Mouse (Mus musculus) brain, adult 2 months (tissue): ENCODE measurements around the gene Exoc7.
"Not testable (repeated sequence)": the region's sequence is repeated elsewhere in the genome, so short reads cannot be mapped to it uniquely, and the experiment has no call there.

Experiments
- DNase-seq: peaks from one replicate; pipeline ENCODE4 v3.0.0; 2011; ENCODE audit warnings: low read depth, low spot score

The Exoc7 gene

GRCm38 (mm10) chr11:116277184-116277583, 29.8 kb downstream of the Exoc7 start:
- not testable (repeated sequence) for DNase-seq

- peak; percentile 99 for DNase-seq
Measured at GRCm38 (mm10) chr11:116274045-116274666, 32.9 kb downstream of the Exoc7 start, which contains the start of gene Srp68. Srp68 (minus strand) TSS chr11:116274217.

- DNase-seq, result no peak
Measured at GRCm38 (mm10) chr11:116273469-116274044, 33.5 kb downstream of the Exoc7 start.

- no peak for DNase-seq
Measured at GRCm38 (mm10) chr11:116272589-116273468, 34.2 kb downstream of the Exoc7 start.

GRCm38 (mm10) chr11:116269560-116269959, 37.5 kb downstream of the Exoc7 start:
- no peak for DNase-seq

- no peak for DNase-seq
Measured at GRCm38 (mm10) chr11:116268313-116268712, 38.7 kb downstream of the Exoc7 start.

GRCm38 (mm10) chr11:116267637-116268036, 39.4 kb downstream of the Exoc7 start:
- no peak for DNase-seq

GRCm38 (mm10) chr11:116265850-116266249, 41.2 kb downstream of the Exoc7 start:
- DNase-seq, result no peak

GRCm38 (mm10) chr11:116265352-116265751, 41.7 kb downstream of the Exoc7 start:
- DNase-seq, result peak; percentile 53

- DNase-seq, result no peak
Measured at GRCm38 (mm10) chr11:116260259-116260658, 46.8 kb downstream of the Exoc7 start.

- DNase-seq, result no peak
Measured at GRCm38 (mm10) chr11:116259461-116259860, 47.6 kb downstream of the Exoc7 start.

- DNase-seq, result peak; percentile 68
Measured at GRCm38 (mm10) chr11:116255982-116256675, 50.9 kb downstream of the Exoc7 start.

GRCm38 (mm10) chr11:116255090-116255981, 51.7 kb downstream of the Exoc7 start:
- DNase-seq, result no peak

- peak; percentile 45 for DNase-seq
Measured at GRCm38 (mm10) chr11:116254627-116255026, 52.4 kb downstream of the Exoc7 start.

GRCm38 (mm10) chr11:116253076-116253600, 53.9 kb downstream of the Exoc7 start:
- DNase-seq, result no peak

GRCm38 (mm10) chr11:116250898-116251297, 56.1 kb downstream of the Exoc7 start:
- no peak for DNase-seq

- DNase-seq, result no peak
Measured at GRCm38 (mm10) chr11:116247502-116248222, 59.4 kb downstream of the Exoc7 start.

- no peak for DNase-seq
Measured at GRCm38 (mm10) chr11:116245616-116246015, 61.4 kb downstream of the Exoc7 start.

- DNase-seq, result no peak
Measured at GRCm38 (mm10) chr11:116244580-116244979, 62.5 kb downstream of the Exoc7 start.

GRCm38 (mm10) chr11:116241744-116242235, 65.2 kb downstream of the Exoc7 start:
- no peak for DNase-seq
